Mouse (Mus musculus) kidney, adult 11 months (tissue): ENCODE data around the gene Tenm4.

ENCODE experiments used
- DNase-seq: peaks from one replicate; pipeline ENCODE4 v3.0.0; 2022

Tenm4 gene

GRCm38 (mm10) chr7:96204809-96205350 is 33.8 kb downstream of the Tenm4 start:
- no peak for DNase-seq

- DNase-seq = no peak
These were observed 36.0 kb downstream of the Tenm4 start for GRCm38 (mm10) chr7:96207071-96207470.

GRCm38 (mm10) chr7:96209783-96210524 is 38.9 kb downstream of the Tenm4 start:
- peak; percentile 17 for DNase-seq

GRCm38 (mm10) chr7:96210525-96211369 is 39.7 kb downstream of the Tenm4 start:
- peak; percentile 13 for DNase-seq

GRCm38 (mm10) chr7:96211618-96212021 is 40.6 kb downstream of the Tenm4 start:
- no peak for DNase-seq

DNA sequence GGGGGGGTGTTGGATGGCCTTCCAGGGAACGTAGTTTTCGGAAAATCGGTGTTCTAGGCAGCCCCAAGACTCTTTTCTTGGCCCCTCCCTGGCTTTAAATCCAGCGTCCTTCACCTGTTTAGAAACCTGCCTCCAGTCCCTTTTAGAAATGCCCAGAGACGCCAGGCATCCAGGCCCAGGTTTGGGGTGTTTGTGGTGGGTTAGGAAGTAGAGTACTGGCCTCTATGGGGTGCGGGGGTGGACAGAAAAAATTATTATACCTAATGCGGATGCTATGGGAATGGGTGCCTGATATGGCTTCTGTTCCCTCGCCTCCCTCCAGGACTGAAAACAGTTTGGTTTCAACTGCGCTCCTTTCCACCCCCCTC is 41.2 kb downstream of the Tenm4 start:
- no peak for DNase-seq

DNA sequence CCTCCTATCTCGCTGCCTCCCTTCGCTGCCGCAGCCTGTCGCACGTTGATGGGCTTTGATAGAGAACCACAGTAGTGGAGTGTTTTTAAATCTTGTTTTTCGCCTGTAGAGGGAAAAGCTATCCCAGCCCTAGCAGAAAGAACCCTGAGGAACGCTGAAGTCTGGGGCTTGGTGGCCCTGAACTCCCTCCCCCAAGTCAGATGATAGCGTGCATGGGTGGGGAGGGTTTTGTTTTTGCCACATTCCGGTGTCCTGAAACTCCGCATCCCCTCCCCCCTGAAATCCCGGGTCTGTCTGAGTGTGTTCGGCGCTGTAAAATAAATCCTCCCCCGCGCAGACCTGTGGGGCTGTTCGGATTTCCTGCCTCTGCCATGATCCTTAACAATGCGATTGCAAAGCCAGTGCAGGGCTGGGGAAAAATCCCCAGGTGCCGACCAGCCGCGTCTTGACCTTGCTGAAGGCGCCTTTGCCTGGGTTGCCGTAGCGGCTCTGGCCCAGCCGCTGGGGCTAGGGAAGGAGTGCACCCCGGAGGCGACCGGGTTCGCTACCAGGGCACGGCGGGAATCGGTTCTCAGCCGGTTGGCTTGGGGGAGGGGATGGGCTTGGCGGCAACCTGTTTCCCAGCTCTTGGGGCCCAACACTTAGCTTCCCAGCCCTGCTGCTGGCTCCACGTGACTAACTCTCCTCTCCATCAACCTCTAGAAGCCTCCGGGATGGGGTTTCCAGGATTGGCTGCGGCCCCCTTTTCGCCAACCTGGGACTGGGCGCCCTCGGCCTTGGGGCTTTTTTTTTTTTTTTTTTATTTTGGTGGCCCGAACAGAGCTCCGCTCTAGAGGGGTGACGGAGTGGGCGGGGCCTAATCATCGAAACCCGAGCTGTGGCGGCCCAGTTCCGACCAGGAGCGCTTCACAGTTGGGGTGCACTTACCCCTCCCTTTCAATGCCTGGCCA is 41.8 kb downstream of the Tenm4 start:
- peak; percentile 37 for DNase-seq

GRCm38 (mm10) chr7:96213741-96214140 is 42.7 kb downstream of the Tenm4 start:
- DNase-seq = no peak

DNA sequence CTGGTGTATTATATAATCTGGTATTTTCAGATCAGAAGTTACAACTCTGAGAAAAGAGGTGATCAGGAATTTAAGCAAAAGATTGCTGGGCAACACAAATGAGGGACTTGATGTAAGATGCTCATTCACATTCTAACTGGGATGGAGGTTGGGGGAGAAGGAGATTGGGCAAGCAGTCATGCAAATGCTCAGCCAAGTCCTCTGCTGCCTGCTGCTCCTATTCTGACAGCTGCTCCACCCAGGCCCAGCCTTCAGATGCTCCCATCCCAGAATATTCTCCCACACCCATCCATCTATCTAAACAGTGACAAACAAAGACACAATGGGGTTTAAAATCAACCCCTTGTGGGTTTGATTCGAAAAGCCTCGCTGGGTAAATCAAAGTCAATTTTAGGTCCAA is 43.8 kb downstream of the Tenm4 start:
- DNase-seq = no peak

- no peak for DNase-seq
These were observed 45.0 kb downstream of the Tenm4 start for GRCm38 (mm10) chr7:96215894-96216509.

- no peak for DNase-seq
These were observed 48.3 kb downstream of the Tenm4 start for GRCm38 (mm10) chr7:96219386-96219785.

DNA sequence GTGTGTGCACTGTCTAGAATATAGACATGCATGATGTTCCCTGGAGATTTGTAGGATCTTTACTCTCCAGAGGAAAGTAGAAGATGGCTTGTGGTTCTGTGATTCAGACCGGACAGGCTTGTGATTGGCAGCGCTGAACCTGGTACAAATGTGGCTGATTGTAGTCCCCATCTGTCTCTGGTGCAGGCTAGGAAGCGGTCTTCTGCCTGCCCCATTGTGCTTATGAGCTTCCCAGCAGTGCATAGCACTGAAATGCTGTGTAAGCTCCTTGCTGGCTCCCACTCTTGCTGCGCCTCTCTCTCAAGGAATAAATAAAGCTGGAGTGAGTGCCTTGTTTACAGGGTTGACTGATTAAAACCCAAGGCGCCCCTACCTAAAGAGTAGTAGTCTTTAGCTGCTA is 49.6 kb downstream of the Tenm4 start:
- DNase-seq = no peak

DNA sequence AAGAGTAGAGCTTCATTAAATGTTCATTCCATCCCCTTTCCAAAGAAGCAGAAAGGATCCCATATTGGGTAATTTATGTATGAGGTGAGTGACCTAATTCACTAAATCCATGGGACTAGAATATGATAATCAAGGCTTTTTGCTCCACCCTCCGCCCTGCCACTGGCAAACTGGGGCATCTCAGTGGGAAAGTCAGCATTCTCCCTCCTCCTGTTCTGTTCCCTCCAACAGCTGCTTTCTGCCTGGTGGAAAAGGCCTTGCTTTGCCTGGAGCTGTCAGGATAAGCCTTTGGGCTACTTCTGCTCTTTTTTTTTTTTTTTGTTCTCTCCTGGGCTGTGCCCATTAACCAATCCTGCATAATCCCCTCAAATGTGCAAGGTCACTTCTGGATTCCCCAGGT is 51.5 kb downstream of the Tenm4 start:
- DNase-seq = no peak

DNA sequence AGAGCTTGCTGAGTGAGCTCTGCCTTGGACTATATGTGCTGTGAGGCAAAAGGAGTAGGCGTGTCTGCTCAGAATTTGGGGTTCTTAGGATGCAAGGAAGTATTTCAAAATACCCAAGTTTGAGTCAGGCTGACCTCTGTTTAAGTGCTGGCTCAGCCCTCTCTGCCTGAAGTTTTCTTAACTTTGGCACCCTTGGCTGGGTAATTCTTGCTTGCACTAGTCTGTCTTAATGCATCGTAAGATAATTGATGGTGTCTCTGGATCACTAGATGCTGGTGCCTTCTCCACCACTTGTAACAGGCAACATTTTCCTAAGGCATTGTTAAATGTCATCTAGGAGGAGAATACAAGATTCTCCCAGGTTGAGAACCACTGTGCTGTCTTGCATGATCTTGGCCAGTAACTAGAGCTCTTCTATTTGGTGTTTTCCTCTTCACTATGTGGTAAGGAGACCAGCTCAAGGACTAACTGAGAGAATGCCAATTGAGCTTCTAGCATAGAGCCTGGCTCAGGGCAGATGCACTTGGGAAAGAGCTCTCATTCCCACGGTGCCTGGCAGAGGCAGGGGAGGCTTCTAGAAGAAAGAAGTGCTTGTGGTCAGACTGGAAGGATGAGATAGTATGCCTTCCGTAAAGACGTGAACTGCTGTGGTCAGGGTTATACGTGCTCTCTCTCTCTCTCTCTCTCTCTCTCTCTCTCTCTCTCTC is 57.7 kb downstream of the Tenm4 start:
- DNase-seq = no peak

- no peak for DNase-seq
These were observed 59.1 kb downstream of the Tenm4 start for GRCm38 (mm10) chr7:96230006-96230719.

GRCm38 (mm10) chr7:96230720-96231241 is 59.7 kb downstream of the Tenm4 start:
- DNase-seq = no peak

DNA sequence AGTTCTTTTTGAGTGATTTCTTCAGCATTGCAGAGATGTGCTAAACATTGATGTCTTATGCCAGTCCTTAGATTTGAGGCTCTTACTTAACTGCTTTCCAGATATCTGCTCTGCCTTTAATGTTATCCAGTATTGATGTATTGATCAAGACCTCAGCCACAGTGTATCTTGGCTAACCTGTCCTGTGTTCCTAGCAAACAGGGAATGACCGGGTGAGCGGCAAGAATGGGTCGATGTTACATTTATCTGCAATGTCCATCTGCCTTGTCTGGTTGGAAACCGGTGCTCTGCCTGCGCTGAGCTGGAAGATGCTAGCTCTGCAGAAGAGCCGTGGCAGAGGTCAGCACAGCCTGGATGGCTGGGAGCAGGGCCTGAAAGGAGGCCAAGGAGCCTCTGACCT is 64.8 kb downstream of the Tenm4 start:
- no peak for DNase-seq

GRCm38 (mm10) chr7:96240661-96241060 is 69.6 kb downstream of the Tenm4 start:
- DNase-seq = no peak

DNA sequence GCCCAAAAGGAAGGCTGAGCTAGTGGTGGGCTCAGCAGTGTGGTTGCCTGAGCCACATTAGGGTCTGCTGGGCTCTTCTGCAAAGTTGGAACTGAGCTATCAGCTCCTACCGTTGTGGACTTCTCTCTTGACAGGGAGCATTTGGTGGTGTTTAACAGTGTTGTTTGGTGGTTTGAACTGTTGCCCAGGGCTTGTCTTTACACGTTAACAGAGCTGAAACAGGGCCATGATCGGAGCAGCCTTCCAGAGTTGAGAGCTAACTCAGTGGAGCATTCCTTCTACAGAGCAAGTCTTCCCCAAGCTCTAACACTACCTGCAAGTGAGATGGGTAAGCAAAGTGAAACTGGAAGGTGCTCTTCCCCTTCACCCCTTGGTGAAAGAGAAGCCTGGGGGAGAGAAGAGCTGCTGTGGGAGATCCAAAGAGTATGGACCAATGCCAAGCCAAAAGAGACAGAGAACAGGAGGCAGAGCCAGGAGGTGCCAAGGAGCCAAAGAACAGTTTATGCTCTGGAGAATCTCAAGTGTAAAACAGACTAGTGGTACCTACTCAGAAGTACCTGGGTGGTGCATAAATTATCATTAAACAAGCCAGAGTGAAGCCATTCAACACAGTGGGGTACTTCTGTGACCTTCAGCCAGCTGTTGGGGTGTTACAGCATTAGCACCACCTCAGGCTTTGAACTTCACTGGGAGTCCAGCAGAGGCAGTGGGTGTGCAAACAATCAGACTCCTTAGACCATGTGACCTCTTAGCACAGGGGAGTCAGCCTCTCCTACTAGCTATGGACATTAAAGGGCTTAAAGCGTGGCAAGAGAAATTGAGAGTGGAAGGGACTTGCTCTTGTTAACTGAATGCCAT is 71.5 kb downstream of the Tenm4 start:
- peak; percentile 8 for DNase-seq

GRCm38 (mm10) chr7:96244796-96245195 is 73.8 kb downstream of the Tenm4 start:
- DNase-seq = no peak
